Mouse (Mus musculus) CD8-positive naive resting alpha-beta T cell, adult 57 days (primary cell): ENCODE measurements around the gene Rrnad1. TPM values are rescaled to one million over a fixed set of nuclear protein-coding genes. Genes with fewer than 3 reads are reported as not detected.

Experiments used
- total RNA-seq: library from RNA; stranded (reverse); gene quantifications from one replicate; pipeline ENCODE4 v1.2.4, GENCODE M21; 2023

The Rrnad1 gene
- total RNA-seq, result 26.4 TPM

DNA sequence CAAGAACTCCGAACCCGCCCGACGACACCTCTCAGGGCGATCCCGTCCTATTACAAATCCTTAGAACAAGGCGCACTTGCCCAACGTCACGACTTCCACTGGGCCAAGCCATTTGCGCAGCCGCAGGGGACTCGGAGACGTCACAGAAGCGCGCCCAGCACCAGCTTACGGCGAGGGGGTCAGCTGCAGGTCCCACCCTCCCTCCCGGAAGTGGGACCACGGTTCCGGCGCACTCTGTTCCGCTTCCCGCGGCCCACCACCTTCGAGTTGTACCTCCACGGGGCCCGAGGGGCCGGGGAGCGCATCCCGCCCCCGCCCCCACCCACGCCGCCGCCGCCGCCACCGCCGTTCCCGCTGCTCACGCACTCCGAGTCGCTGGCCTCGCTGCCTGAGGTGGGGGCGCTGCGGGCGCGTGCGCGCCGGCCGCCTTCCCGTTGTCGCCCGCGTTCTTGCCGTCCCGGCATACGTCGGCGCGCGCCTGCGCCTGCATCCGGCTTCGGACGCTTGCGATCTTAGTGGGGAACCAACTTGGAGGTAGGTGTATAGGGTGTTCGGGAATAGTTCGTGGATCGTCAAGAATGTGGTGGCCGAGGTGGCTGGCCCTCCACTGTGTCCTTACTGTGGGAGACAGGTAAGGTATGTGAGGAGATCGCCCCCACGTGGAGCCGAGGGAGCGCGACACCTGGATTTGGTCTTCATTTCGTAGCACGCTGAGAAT is at the start of gene Rrnad1, which contains the start of gene Isg20l2:
Gene Rrnad1 (minus strand): TSS at position 640 of the 718 bp plus-strand sequence.
Gene Isg20l2 (plus strand): TSS at position 237 of the 718 bp plus-strand sequence.

DNA sequence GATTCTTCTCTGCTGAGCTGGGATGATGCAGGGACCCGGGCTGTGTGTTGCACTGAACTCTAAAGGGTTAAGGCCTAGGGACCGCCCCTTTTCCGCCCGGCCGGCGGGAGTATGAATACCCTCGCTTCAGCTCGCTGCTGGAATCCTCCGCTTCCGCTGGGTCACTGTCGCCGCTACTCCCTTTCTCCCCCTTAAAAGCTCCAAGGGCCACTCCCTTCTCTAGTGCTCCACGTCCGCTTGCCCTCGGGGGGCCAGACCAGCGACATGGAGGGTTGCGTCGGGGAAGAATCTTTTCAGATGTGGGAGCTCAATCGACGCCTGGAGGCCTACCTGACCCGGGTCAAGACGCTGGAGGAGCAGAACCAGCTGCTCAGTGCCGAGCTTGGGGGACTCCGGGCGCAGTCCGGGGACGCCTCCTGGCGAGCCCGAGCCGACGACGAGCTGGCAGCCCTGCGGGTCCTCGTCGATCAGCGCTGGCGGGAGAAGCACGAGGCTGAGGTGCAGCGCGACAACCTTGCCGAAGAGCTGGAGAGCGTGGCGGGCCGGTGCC is 40.5 kb upstream of the Rrnad1 start, which contains the start of gene Nes:
Gene Nes (plus strand): TSS at position 140 of the 550 bp plus-strand sequence.

DNA sequence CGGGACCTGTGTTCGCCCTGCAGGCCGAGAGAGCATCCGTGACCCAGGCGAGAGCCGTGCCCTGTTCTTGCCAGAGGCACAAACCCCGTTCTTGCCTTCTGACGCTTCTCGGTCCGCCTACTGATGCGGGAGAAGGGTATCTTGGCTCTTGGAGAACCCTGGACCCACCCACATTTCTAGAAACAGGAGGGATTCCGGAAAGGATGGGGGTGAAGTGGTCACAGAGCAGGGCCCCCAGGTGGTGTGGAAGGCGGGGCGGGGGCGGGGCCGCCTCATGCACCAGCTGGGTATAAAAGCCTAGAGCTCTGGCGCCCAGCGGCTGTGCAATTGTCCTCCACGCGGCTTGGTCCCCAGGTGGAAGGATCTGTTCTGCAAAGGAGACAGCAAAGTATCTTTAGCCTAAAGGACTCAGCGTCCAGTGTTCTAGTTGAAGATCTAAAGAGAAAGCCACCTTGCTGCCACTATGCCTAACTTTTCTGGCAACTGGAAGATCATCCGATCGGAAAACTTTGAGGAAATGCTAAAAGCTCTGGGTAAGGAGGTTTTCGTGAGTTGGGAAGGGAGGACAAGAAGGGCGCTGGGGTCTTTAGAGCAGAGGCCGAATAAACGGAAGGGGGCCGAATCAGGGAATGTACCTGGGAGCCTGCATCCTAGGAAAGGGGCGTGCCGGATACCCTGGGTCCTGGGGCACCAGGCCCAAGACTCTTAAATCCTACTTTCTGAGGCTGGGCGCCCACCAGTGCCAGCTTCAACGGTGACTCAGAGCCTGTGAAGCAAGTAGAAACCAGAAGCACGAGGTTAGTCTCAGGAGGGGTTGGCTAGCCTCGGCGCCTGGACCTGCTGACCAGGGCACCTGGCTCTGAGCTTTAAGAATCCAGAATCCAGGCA is 18.1 kb upstream of the Rrnad1 start, which contains the start of gene Crabp2:
Gene Crabp2 (plus strand): TSS at position 289 of the 888 bp plus-strand sequence.

DNA sequence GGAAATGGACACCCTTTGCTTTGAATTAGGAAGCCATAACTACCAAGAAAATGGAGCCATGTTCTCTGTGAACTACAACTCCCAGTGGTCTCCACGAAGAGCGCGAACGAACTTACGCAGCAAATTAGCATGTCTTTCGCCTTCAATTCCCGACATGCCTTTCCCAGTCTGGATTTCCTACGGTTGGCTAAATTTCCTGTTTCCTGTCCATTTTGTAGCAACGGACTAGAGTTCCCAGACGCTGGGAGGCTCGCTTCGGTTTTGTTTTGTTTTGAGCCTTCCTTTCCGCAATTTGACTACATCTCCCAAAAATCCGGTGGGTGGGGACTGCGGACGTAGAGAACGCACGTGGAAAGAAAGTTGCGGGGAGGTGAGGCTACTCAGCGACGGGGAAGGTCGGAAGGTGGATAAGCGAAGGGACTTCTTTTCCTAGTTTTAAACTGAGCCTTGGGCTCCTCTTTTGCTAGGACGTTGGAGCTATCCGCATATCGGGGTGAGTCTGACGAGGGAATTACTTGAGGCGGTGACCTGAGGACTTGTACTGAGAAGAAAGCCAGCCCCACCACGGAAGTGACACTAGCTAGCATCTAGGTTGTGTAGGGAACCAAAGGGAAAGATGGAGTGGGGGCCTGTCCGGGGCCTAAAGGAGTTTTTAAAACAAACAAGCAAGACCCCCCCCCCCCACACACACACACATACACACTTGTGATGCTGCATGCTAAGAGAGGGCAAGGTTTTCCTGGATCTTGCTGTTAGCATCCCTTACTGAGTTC is 11.0 kb downstream of the Rrnad1 start, which contains the start of gene Mrpl24:
Gene Mrpl24 (plus strand): TSS at position 171 of the 773 bp plus-strand sequence.

DNA sequence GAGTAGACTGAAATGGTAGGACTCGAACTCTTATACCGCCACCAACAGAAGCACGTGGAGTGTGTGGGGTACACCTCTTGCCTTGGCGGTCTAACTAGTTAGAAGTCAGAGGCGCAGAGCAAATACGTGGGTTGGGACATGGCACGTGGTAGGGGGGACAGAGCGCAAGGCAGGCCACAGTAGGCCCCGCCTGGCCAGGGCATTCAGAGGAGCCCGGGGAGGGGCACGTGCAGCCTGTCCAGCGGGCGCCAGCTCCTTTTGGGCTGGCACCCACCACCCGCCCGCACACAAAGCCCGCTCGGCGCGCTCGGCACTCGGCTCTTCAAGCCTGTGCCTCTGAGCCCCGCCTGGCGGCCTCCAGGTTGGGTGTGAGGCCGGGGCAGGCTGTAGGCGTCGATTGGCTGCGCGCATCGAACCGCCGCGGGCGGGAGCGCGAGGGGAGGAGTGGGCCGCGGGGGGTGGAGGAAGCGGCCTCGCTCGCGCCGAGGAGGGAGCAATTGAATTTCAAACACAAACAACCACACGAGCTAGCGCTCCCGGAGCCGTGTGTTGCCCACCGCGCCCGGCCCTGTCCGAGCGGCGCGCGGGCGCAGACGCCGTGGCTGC is 24.5 kb downstream of the Rrnad1 start, which contains the start of gene Hdgf:
Gene Hdgf (plus strand): TSS at position 442 of the 606 bp plus-strand sequence.

DNA sequence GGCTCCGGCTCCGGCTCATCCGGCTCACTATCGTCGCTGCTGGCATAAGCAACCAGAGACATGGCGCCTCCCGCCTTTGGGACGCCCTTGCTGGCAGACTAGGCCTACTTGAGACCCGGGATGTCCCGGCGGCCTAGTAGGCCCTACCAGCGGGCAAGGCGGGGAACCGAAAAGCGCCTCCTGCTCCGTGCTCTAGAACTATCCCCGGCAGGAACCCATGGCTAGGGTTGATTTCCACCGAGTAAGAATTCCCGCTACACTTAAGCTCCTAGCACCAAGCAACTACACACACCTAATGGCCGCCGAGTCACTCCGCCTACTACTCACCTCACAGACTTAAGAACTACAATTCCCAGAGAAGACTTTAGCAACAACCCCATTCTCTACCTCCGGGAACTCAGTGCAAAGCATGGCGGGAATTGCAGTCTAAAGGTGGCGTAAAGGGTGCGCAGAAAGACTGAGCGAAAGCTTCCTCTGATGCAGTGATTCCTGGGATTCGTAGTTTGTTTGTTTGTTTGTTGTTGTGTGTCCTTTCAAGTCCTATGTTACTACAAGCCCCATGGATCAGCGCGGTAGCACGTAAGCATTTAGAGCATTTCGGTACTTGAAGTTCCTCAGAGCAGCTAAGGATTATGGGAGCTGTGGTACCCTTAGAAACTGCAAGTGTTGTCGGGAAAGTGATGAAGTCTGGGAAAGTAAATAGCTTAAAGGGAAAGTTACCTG is 45.1 kb downstream of the Rrnad1 start, which contains the start of gene Prcc:
Gene Prcc (minus strand): TSS at position 328 of the 723 bp plus-strand sequence.

Other genes starting within 250 kb of the Rrnad1 start
- 0.12 TPM for gene Lrrc71, start 182.1 kb downstream of the Rrnad1 start, total RNA-seq
- gene Ntrk1, start 135.6 kb downstream of the Rrnad1 start, total RNA-seq, result not detected
- not detected for gene Insrr, start 133.8 kb downstream of the Rrnad1 start, total RNA-seq
- 16.7 TPM for gene Pear1, start 106.4 kb downstream of the Rrnad1 start, total RNA-seq
- gene Sh2d2a, start 84.0 kb downstream of the Rrnad1 start, total RNA-seq, result 262 TPM
- gene Prcc, start 45.1 kb downstream of the Rrnad1 start, total RNA-seq, result 58.1 TPM
- 79.8 TPM for gene Hdgf, start 24.4 kb downstream of the Rrnad1 start, total RNA-seq
- gene Mrpl24, start 11.2 kb downstream of the Rrnad1 start, total RNA-seq, result 150 TPM
- 60.8 TPM for gene Isg20l2, start 403 bp downstream of the Rrnad1 start, total RNA-seq
- 2.1 TPM for gene Crabp2, start 17.9 kb upstream of the Rrnad1 start, total RNA-seq
- gene Nes, start 40.4 kb upstream of the Rrnad1 start, total RNA-seq, result not detected
- not detected for gene Bcan, start 69.5 kb upstream of the Rrnad1 start, total RNA-seq
- not detected for gene Hapln2, start 96.9 kb upstream of the Rrnad1 start, total RNA-seq
- 26.0 TPM for gene Gpatch4, start 112.4 kb upstream of the Rrnad1 start, total RNA-seq
- 20.0 TPM for gene Naxe, start 127.8 kb upstream of the Rrnad1 start, total RNA-seq
- gene Ttc24, start 147.6 kb upstream of the Rrnad1 start, total RNA-seq, result not detected
- gene Iqgap3, start 151.3 kb upstream of the Rrnad1 start, total RNA-seq, result 0.12 TPM
- gene Mef2d, start 211.7 kb upstream of the Rrnad1 start, total RNA-seq, result 328 TPM